Mouse (Mus musculus): ENCODE results near the gene Bmf. TPM values are rescaled to one million over a fixed set of nuclear protein-coding genes. Genes with fewer than 3 reads are reported as not detected.
A peak's percentile ranks its signal among the peaks of the same experiment; 100 is the strongest.

Bmf gene
- total RNA-seq, 2 experiments from 2014 or later: 2.3 to 4.5 TPM

DNA sequence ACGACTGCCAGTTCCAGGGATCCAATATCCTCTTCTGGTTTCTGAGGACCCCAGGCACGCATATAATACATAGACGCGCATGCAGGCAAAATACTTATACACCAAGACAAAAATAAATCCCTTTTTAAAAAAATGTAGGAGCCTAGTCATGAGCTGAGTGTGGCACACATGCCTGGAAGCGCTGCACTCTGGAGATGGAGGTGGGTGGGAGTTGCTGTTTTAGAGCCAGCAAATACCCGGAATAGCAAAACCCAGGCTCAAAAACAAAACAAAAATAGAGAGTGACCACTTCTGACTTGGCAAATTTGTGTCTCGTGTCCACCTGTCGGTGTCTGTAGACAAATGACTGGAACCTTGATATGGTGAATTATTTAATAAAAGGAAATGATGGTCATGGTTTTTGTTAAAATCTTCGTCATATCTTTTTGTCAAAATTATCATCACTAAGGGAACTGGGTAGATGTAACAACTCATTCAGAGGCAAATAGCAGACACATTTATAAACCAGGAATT, 65.0 kb downstream of the Bmf start:
- no peak for DNase-seq (ENCODE audit: low spot score in 2 of 2)

DNA sequence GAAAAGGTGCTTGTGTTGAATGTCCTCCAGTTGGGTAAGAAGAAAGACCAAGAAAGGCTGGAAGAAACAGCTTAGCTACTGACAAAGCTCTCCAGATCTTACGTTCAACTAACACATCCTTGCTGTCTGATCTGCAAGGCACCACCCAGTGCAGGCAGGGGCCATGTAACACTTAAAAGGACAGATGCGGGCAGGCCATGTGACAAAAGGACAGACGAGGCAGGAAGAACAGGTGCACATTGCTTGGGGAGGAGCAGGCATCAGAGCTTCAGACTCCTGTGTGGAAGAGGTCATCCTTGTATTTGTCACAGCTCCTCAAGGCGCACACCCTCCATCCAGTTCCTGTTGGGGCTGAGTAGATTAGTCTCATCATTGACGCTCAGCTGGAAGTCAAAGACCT, 66.5 kb downstream of the Bmf start:
- DNase-seq (ENCODE audit: low spot score in 2 of 2): no peak

DNA sequence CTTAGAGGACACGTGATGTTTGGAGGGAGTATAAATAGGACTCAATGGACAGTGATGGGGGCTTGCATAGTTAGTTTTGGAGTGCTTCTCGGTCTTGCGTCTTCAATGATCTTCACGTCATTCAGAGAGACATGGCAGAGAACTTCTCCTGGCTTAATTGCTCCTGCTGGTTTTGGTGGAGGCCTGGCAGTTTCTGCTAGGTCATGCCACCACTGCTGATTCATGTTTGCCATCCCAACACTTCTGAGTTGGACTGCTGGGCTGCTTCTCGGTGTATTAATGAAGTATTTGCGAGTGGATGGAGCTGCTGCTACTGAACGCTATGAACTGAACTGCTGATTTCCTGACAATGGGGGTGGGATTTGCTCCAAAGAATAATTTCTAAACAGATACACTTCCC, 68.6 kb downstream of the Bmf start:
- no peak for DNase-seq (ENCODE audit: low spot score in 2 of 2)

DNA sequence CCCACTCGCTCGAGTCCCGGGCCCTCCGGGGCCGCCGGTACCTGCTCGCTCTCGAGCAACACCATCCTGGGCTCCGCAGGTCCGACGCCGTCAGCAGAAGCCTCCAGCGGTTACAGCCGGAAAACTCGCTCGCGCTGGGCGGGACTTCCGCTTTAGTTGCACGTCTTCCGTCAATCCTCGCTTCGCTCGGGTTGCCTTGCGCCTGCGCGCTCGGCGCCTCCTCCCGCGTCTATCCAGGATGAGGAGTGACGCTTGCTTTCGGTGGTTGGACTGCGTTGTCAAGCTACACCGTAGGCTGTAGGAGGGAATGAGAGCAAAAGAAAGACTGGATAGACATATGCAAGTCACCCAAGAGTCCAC, 70.0 kb downstream of the Bmf start, which contains the start of gene Srp14:
Gene Srp14, minus strand, starts transcription at position 162 of the 360 bp plus-strand sequence.
- peak; percentile 88 to 89 for DNase-seq (ENCODE audit: low spot score in 2 of 2)

DNA sequence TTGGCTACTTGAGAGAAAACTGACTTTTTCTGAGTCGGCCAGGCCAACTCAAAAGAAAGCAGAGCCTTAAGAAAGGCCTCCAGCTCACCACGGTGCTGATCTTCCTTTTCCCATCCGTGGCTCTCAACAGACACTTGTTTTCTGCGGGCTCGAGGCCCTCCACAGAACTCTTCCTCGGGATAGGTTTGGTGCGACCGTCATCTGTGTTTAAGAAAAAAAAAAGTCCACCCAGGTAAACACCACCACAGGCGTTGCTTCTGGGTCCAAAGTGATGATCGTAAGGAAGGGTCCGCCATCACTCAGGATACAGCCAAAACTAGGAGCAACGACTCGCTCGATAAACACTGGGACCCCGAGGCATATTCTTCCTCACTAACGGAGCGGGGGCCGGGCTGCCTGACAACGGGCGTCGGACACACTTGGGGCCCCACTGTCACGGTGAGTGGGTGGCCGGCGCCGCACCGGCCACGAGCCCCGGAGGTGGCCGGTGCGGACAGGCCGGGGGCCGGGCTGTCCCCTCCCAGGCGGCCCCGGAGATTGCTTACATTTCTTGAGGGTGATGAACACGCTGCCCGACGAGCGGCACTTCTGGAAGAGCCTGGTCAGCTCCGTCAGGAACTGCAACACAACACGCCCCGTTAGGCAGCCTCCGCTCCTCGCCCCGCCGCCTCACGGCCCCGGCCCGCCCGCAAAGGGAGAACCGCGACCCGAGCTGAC, 70.5 kb downstream of the Bmf start:
- DNase-seq (ENCODE audit: low spot score in 2 of 2): no peak

Other genes with a start within 250 kb of the Bmf start
- gene Gpr176, start 176.3 kb downstream of the Bmf start, total RNA-seq (2021): 10 to 100 TPM; 16.6 to 18.4 TPM
- gene Eif2ak4, start 161.1 kb downstream of the Bmf start, total RNA-seq (2021): 10 to 100 TPM; 24.6 to 28.1 TPM
- gene Srp14, start 70.0 kb downstream of the Bmf start, total RNA-seq (2021): 100 to 1,000 TPM; 171 to 194 TPM
- gene Bub1b, start 48.5 kb upstream of the Bmf start, total RNA-seq (2021): 1 to 10 TPM; 5.1 to 6.2 TPM
- 100 to 1,000 TPM; 109 to 120 TPM for gene Pak6, start 113.6 kb upstream of the Bmf start, total RNA-seq (2021)
- gene Ankrd63, start 154.3 kb upstream of the Bmf start, total RNA-seq (2021): 1 to 10 TPM; 3.0 to 3.8 TPM
- gene Plcb2, start 178.8 kb upstream of the Bmf start, total RNA-seq (2021): 1 to 10 TPM; 2.1 to 2.9 TPM
- 10 to 100 TPM; 31.7 to 33.4 TPM for gene Inafm2, start 196.1 kb upstream of the Bmf start, total RNA-seq (2021)
- gene Ccdc9b, start 213.0 kb upstream of the Bmf start, total RNA-seq (2021): 1 to 10 TPM; 2.4 to 2.6 TPM
- gene Phgr1, start 223.1 kb upstream of the Bmf start, total RNA-seq (2021): not detected
- 100 to 1,000 TPM; 191 to 195 TPM for gene Disp2, start 230.0 kb upstream of the Bmf start, total RNA-seq (2021)